Mouse (Mus musculus) midbrain, embryonic 12.5 days (tissue): ENCODE measurements around the gene Cd63. TPM values are rescaled to one million over a fixed set of nuclear protein-coding genes. Genes with fewer than 3 reads are reported as not detected.

ENCODE experiments used
- ATAC-seq: fragments of 200-750 bp; cut with Nextera tagmentation; 2 replicates; pipeline ENCODE4 v1.8.0; 2017; ENCODE audit warnings: low read depth, moderate TSS enrichment, moderate library complexity; ENCODE audit not compliant: low FRiP score
- H3K27ac ChIP-seq: fragments of 300-500 bp; sonication (generic); replicated peaks from 2 replicates; pipeline ENCODE4 v1.5.1; 2016; ENCODE audit warnings: mild to moderate bottlenecking
- H3K27me3 ChIP-seq: fragments of 300-500 bp; sonication (generic); 2 replicates; pipeline ENCODE4 v1.6.1; 2016; ENCODE audit warnings: mild to moderate bottlenecking
- H3K36me3 ChIP-seq: fragments of 300-500 bp; sonication (generic); 2 replicates; pipeline ENCODE4 v1.6.1; 2016
- H3K4me1 ChIP-seq: fragments of 300-500 bp; sonication (generic); 2 replicates; pipeline ENCODE4 v1.6.1; 2016
- H3K4me2 ChIP-seq: fragments of 300-500 bp; sonication (generic); replicated peaks from 2 replicates; pipeline ENCODE4 v1.6.1; 2016; ENCODE audit warnings: mild to moderate bottlenecking, moderate library complexity
- H3K4me3 ChIP-seq: fragments of 300-500 bp; sonication (generic); 2 replicates; pipeline ENCODE4 v1.5.1; 2016; ENCODE audit warnings: mild to moderate bottlenecking
- H3K9ac ChIP-seq: fragments of 300-500 bp; sonication (generic); replicated peaks from 2 replicates; pipeline ENCODE4 v1.6.1; 2016; ENCODE audit warnings: mild to moderate bottlenecking, moderate library complexity
- H3K9me3 ChIP-seq: fragments of 300-500 bp; sonication (generic); 2 replicates; pipeline ENCODE4 v1.6.1; 2016; ENCODE audit warnings: mild to moderate bottlenecking
- WGBS: fragments of 180-500 bp; shearing (Covaris S2); methylation state at CpG from one replicate; pipeline ENCODE4 v1.1.7; 2016; 5-methylcytosine and 5-hydroxymethylcytosine counted together
- polyA plus RNA-seq: library from polyadenylated mRNA; unstranded; fragments of >200 nt; fragmentation: Nextera tagmentation; extraction: Ambion mirVana; gene quantifications from 2 replicates; pipeline ENCODE4 v1.2.1, GENCODE M21; 2016

The Cd63 gene
- polyA plus RNA-seq = 168 and 190 TPM in 2 replicates

- H3K4me2 ChIP-seq = no peak within 1 kb of the TSS
- ATAC-seq = no peak
- H3K36me3 ChIP-seq = no peaks in the 10 kb centered on the region
- 0 out of 2 replicates have a peak, but pooled peaks cover 5% of the 10 kb centered on the region for H3K4me1 ChIP-seq
- no peak within 1 kb of the TSS for H3K9ac ChIP-seq
- H3K4me3 ChIP-seq = no peak within 1 kb of the TSS
- H3K9me3 ChIP-seq = no peaks in the 10 kb centered on the region
- H3K27me3 ChIP-seq = peaks cover 23% of the 10 kb centered on the region
- H3K27ac ChIP-seq = no peak within 1 kb of the TSS
- 91% methylated on average over 3 of the region's 3 CpGs for WGBS
Measured at GRCm38 (mm10) chr10:128900698-128901097, at the start of gene Cd63. Gene Cd63, plus strand, starts transcription at chr10:128900989.

GRCm38 (mm10) chr10:128861176-128861575 is 39.6 kb upstream of the Cd63 start:
- no peak overlapping the region for H3K4me3 ChIP-seq
- peaks cover 36% of the 10 kb centered on the region; the same call in 1 of the 2 replicates for H3K36me3 ChIP-seq
- H3K9ac ChIP-seq = no peak overlapping the region
- H3K9me3 ChIP-seq = no peaks in the 10 kb centered on the region
- H3K27me3 ChIP-seq = no peaks in the 10 kb centered on the region
- H3K4me2 ChIP-seq = no peak overlapping the region
- H3K4me1 ChIP-seq = no peaks in the 10 kb centered on the region
- ATAC-seq = no peak
- H3K27ac ChIP-seq = no peak overlapping the region

GRCm38 (mm10) chr10:128866042-128866441 is 34.7 kb upstream of the Cd63 start:
- 89% methylated on average over 3 of the region's 3 CpGs for WGBS
- H3K4me2 ChIP-seq = no peak overlapping the region
- peaks cover 29% of the 10 kb centered on the region for H3K36me3 ChIP-seq
- no peaks in the 10 kb centered on the region for H3K9me3 ChIP-seq
- H3K27ac ChIP-seq = no peak overlapping the region
- no peak for ATAC-seq
- H3K27me3 ChIP-seq = no peaks in the 10 kb centered on the region
- H3K4me3 ChIP-seq = no peak overlapping the region
- H3K4me1 ChIP-seq = no peaks in the 10 kb centered on the region
- H3K9ac ChIP-seq = no peak overlapping the region

DNA sequence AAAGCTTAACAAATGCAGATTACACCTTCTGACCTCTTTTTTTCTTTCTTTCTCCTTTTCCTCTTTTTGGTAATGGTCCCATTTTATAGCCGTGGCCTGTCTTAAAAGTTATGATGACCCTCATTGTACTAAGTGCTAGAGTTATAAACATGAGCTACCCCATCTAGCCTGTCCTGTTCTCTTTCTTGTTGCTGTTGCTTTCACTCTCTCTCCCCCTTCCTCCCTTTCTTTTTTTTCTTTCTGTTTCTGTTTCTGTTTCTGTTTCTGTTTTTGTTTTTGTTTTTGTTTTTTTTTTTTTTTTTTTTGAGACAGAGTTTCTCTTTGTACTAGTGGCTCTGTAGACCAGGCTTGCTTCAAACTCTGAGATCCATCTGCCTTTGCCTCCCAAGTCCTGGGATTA is 34.3 kb upstream of the Cd63 start:
- H3K27ac ChIP-seq = no peak overlapping the region
- no peak overlapping the region for H3K4me3 ChIP-seq
- no peak overlapping the region for H3K4me2 ChIP-seq
- peaks cover 29% of the 10 kb centered on the region for H3K36me3 ChIP-seq
- H3K27me3 ChIP-seq = no peaks in the 10 kb centered on the region
- H3K4me1 ChIP-seq = no peaks in the 10 kb centered on the region
- H3K9me3 ChIP-seq = no peaks in the 10 kb centered on the region
- 93% methylated on average over 1 of the region's 1 CpGs for WGBS
- ATAC-seq = no peak
- H3K9ac ChIP-seq = no peak overlapping the region

GRCm38 (mm10) chr10:128870341-128870740 is 30.4 kb upstream of the Cd63 start:
- Histone ChIP-seq H3K27ac (no peak overlapping the region), H3K4me3 (no peak overlapping the region), H3K9ac (no peak overlapping the region), H3K9me3 (no peaks in the 10 kb centered on the region), H3K27me3 (no peaks in the 10 kb centered on the region), H3K4me1 (no peaks in the 10 kb centered on the region), H3K36me3 (peaks cover 55% of the 10 kb centered on the region), H3K4me2 (no peak overlapping the region)
- no peak for ATAC-seq
- WGBS = 90% methylated on average over 3 of the region's 3 CpGs

GRCm38 (mm10) chr10:128878291-128878690 is 22.5 kb upstream of the Cd63 start:
- no peaks in the 10 kb centered on the region for H3K27me3 ChIP-seq
- H3K9ac ChIP-seq = no peak overlapping the region
- H3K36me3 ChIP-seq = peaks cover 45% of the 10 kb centered on the region
- H3K27ac ChIP-seq = no peak overlapping the region
- H3K9me3 ChIP-seq = no peaks in the 10 kb centered on the region
- no peaks in the 10 kb centered on the region for H3K4me1 ChIP-seq
- H3K4me3 ChIP-seq = no peak overlapping the region
- H3K4me2 ChIP-seq = no peak overlapping the region
- ATAC-seq = no peak; the same call in 1 of the 2 replicates

GRCm38 (mm10) chr10:128878811-128879210 is 22.0 kb upstream of the Cd63 start:
- Histone ChIP-seq H3K4me3 (no peak overlapping the region), H3K36me3 (peaks cover 45% of the 10 kb centered on the region), H3K9me3 (no peaks in the 10 kb centered on the region), H3K4me1 (no peaks in the 10 kb centered on the region), H3K27me3 (no peaks in the 10 kb centered on the region), H3K4me2 (no peak overlapping the region), H3K9ac (no peak overlapping the region), H3K27ac (no peak overlapping the region)
- ATAC-seq = no peak
- WGBS = 90% methylated on average over 2 of the region's 2 CpGs

- H3K27ac ChIP-seq = no peak overlapping the region
- H3K9ac ChIP-seq = no peak overlapping the region
- no peak overlapping the region for H3K4me2 ChIP-seq
- WGBS = 83% methylated on average over 5 of the region's 5 CpGs
- no peaks in the 10 kb centered on the region for H3K27me3 ChIP-seq
- H3K36me3 ChIP-seq = peaks cover 49% of the 10 kb centered on the region
- H3K4me1 ChIP-seq = peaks cover 3% of the 10 kb centered on the region; the same call in 1 of the 2 replicates
- no peaks in the 10 kb centered on the region for H3K9me3 ChIP-seq
- H3K4me3 ChIP-seq = no peak overlapping the region
- ATAC-seq = no peak
Measured at GRCm38 (mm10) chr10:128882067-128882466, 18.7 kb upstream of the Cd63 start.

DNA sequence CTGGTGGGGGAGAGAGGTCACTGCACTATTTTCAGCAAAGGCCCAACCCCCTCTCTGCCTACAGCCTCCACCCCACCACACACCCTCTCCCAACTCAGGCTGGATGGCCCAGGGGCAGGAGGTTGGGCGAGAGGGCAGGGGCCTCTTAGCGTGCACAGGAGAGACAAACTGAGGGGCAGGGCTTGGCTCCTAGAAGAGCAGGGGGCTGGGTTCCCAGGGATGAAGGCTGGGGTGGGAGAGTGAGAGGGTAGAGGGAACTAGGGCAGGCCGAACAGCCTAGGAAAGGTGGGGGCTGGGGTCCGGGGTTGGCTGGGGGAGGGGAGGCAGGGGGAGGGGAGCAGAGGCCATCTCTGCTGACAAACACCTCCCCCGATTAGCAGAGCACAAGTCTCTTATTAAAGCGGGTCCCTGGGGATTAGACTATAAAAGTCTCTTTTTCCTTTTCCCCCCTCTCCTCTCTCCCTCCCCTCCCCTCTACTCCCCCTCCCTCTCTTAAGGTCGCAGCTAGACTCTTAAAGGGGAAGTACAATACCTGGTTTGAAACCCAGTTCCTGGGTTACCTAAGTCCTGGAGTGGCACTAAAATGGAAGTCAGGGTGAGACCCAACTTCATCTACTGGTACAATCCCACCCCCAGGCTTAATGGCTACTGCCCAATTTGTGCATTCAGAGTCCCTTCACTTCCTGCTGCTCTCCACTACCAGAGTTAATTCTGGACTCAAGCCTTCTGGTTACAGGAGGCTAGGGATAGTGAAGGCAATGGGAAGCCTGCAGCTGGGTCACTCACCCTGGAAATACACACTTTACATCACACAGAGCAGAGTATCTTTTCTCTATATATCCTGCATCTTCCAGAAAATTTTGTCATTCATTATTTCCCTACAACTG is 11.6 kb upstream of the Cd63 start:
- peaks cover 36% of the 10 kb centered on the region for H3K36me3 ChIP-seq
- peaks cover 41% of the 10 kb centered on the region for H3K4me1 ChIP-seq
- peak; percentile 61 for ATAC-seq
- peak overlapping the region; percentile 79 for H3K9ac ChIP-seq
- peak overlapping the region; percentile 93 for H3K4me2 ChIP-seq
- H3K4me3 ChIP-seq = peak overlapping the region; percentile 82
- peaks cover 8% of the 10 kb centered on the region; the same call in 1 of the 2 replicates for H3K27me3 ChIP-seq
- H3K9me3 ChIP-seq = no peaks in the 10 kb centered on the region
- WGBS = 0% methylated on average over 6 of the region's 7 CpGs
- H3K27ac ChIP-seq = peak overlapping the region; percentile 91

- Histone ChIP-seq H3K4me2 (peak overlapping the region; percentile 93), H3K4me1 (peaks cover 41% of the 10 kb centered on the region), H3K9me3 (no peaks in the 10 kb centered on the region), H3K9ac (peak overlapping the region; percentile 79), H3K27me3 (peaks cover 13% of the 10 kb centered on the region), H3K27ac (peak overlapping the region; percentile 91), H3K4me3 (peak overlapping the region; percentile 82), H3K36me3 (peaks cover 31% of the 10 kb centered on the region)
- ATAC-seq = no peak
- WGBS = 11% methylated on average over 1 of the region's 2 CpGs
Measured at GRCm38 (mm10) chr10:128889846-128890245, 10.9 kb upstream of the Cd63 start.

- Histone ChIP-seq H3K27me3 (peaks cover 19% of the 10 kb centered on the region), H3K4me2 (peak overlapping the region; percentile 93), H3K36me3 (peaks cover 23% of the 10 kb centered on the region), H3K9ac (peak overlapping the region; percentile 79), H3K4me1 (peaks cover 41% of the 10 kb centered on the region), H3K9me3 (no peaks in the 10 kb centered on the region), H3K27ac (peak overlapping the region; percentile 91), H3K4me3 (peak overlapping the region; percentile 82)
- no peak for ATAC-seq
- under 1% methylated on average over 40 of the region's 40 CpGs for WGBS
Measured at GRCm38 (mm10) chr10:128890383-128891295, 10.2 kb upstream of the Cd63 start.
